Mouse (Mus musculus) c-Kit-positive CD71-negative TER-119-negative erythroid progenitor cells, embryonic 14.5 days (primary cell): Measurements from ENCODE around the gene Tep1.
"Not testable (repeated sequence)": the region's sequence is repeated elsewhere in the genome, so short reads cannot be mapped to it uniquely, and the experiment has no call there.

Experiments
- DNase-seq: peaks from one replicate; pipeline ENCODE4 v3.0.0-alpha.2; 2013; ENCODE audit warnings: low read depth

Gene Tep1

GRCm38 (mm10) chr14:50869889-50870804 is at the start of gene Tep1:
TSS of gene Tep1 (minus strand) at chr14:50870560.
- DNase-seq: peak; percentile 62

GRCm38 (mm10) chr14:50911356-50911755 is 41.0 kb upstream of the Tep1 start:
- no peak for DNase-seq

- no peak for DNase-seq
These were observed 37.8 kb upstream of the Tep1 start for GRCm38 (mm10) chr14:50908126-50908525.

- not testable (repeated sequence) for DNase-seq
These were observed 35.0 kb upstream of the Tep1 start for GRCm38 (mm10) chr14:50905327-50905726.

GRCm38 (mm10) chr14:50904828-50905129 is 34.4 kb upstream of the Tep1 start:
- no peak for DNase-seq

- no peak for DNase-seq
These were observed 33.8 kb upstream of the Tep1 start for GRCm38 (mm10) chr14:50903973-50904827.

GRCm38 (mm10) chr14:50897992-50898391 is 27.6 kb upstream of the Tep1 start:
- DNase-seq: not testable (repeated sequence)

- no peak for DNase-seq
These were observed 27.0 kb upstream of the Tep1 start, which contains the start of gene Klhl33 for GRCm38 (mm10) chr14:50897374-50897765. TSS of gene Klhl33 (minus strand) at chr14:50897507.

- no peak for DNase-seq
These were observed 26.5 kb upstream of the Tep1 start for GRCm38 (mm10) chr14:50896747-50897373.

GRCm38 (mm10) chr14:50895985-50896746 is 25.8 kb upstream of the Tep1 start:
- no peak for DNase-seq

GRCm38 (mm10) chr14:50895407-50895806 is 25.0 kb upstream of the Tep1 start:
- DNase-seq: no peak

- no peak for DNase-seq
These were observed 22.4 kb upstream of the Tep1 start for GRCm38 (mm10) chr14:50892541-50893459.

- DNase-seq: no peak
These were observed 21.7 kb upstream of the Tep1 start for GRCm38 (mm10) chr14:50892091-50892490.

GRCm38 (mm10) chr14:50891621-50892020 is 21.3 kb upstream of the Tep1 start:
- no peak for DNase-seq

GRCm38 (mm10) chr14:50876236-50876950 is 6.0 kb upstream of the Tep1 start:
- no peak for DNase-seq

GRCm38 (mm10) chr14:50875591-50876230 is 5.4 kb upstream of the Tep1 start:
- DNase-seq: no peak

- no peak for DNase-seq
These were observed 4.8 kb upstream of the Tep1 start for GRCm38 (mm10) chr14:50875175-50875574.

- DNase-seq: no peak
These were observed 924 bp upstream of the Tep1 start for GRCm38 (mm10) chr14:50871284-50871683.

GRCm38 (mm10) chr14:50870805-50871143 is 414 bp upstream of the Tep1 start:
- DNase-seq: no peak

- no peak for DNase-seq
These were observed 1.7 kb downstream of the Tep1 start for GRCm38 (mm10) chr14:50868656-50869055.
